Mouse (Mus musculus) neutrophil, adult 59 days (primary cell): Measurements from ENCODE around the gene Gm21256. TPM values are rescaled to one million over a fixed set of nuclear protein-coding genes. Genes with fewer than 3 reads are reported as not detected.

Experiments used
- total RNA-seq, 2 experiments: library from RNA; stranded (reverse); gene quantifications; 1 replicate in 1 of 2; 2 replicates in 1 of 2; pipeline ENCODE4 v1.2.4; 2023

Gm21256 gene
- not detected for total RNA-seq

DNA sequence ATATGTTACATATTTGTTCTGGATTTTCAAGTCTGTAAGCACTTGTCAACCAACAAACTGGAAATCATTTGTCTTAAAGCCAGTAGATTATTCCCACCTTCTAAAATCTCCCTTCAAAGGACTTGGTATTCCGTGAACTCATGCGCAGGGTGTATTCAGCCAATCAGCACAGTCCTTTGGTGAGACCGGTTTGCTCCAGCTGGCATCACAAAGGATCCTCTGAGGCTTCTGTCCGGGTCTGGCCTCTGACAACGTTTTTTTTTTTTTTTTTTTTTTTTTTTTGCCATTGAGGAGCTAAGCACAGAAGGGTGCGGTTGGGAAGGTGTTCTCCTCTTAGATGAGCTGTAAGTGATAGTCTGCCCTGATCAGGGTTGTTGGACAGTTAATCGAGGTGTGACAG is at the start of gene Gm21256:
Gene Gm21256, plus strand, starts transcription at position 301 of the 400 bp plus-strand sequence.

Other genes starting within 250 kb of the Gm21256 start
- not detected for gene Gm21170, start 240.1 kb downstream of the Gm21256 start, total RNA-seq